Mouse (Mus musculus): ENCODE data around the gene Grik4.

Grik4 gene

DNA sequence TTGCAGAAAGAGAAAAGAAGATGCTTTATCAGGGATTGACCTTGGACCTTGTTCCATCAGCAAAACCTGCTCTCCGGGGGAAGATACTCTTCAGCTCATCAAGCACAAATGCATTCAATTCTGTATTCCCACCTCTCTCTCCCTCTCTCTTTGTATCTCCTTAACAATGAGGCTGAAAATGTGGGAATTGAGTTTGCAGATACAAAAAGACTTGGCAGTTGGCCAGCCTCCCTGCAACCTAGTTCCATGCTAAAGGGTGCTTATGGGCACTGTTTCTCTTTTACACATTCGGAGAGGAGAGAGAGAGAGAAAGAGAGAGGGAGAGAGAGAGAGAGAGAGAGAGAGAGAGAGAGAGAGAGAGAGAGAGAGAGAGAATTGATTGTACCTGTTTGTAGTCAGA is 273.7 kb downstream of the Grik4 start:
- in situ Hi-C loops (cut with MboI), result no loop called here

DNA sequence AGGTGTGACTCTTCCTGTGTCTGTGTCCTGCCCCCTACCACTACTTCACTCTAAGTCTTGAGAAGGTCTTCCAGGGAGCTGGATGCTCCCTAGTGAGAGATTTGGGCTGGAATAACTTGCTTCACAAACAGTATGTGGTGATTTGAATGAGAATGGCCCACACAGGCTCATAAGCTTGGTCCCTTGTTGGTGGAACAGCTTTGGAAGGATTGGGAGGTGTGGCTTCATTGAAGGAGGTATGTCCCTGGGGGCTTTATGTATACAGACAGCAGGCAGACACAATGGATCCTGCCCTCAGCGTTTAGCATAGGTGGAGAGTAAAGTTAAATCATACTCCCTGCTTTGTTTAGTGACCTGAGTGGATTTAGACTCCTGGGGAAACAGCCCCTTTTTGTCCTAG is 282.8 kb downstream of the Grik4 start:
- in situ Hi-C loops (cut with MboI), result no loop called here

DNA sequence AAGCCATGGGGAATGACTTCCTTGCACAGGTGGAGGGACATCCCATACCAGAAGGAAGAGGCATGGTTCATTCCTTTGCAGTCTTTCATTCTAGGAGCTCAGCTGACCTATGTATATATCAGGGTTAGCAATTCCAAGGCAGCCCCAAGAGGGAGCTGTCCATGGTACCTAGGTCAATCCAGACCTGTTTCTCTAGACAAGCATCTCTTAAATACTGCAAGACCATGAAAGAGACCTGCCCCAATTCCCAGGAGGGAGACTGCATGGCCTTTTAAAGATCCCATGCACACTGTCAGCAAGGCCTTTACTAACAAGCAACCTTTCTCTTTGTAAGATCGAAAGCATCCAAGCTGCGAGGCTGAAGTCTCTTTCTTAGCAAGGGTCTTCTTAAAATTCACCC is 291.5 kb downstream of the Grik4 start:
- in situ Hi-C loops (cut with MboI), result no loop called here

DNA sequence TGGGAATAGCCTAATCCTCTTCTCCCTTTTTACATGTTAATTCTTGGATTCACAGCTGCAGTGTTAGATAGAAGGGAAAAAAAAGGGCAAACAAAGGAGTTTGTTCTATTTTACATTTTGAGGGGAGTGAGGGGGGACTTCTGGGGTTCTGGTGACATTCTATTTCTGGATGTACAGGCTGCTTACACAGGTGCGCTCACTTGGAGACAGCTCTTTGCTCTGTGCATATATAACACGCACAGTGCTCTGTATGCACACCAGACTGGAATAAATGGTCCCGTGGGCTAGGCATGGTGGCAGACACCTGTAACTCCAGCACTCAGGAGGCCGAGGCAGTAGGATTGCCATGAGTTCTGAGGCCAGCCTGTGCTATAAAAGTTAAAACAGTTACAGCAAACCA is 292.0 kb downstream of the Grik4 start:
- in situ Hi-C loops (cut with MboI), result no loop called here

DNA sequence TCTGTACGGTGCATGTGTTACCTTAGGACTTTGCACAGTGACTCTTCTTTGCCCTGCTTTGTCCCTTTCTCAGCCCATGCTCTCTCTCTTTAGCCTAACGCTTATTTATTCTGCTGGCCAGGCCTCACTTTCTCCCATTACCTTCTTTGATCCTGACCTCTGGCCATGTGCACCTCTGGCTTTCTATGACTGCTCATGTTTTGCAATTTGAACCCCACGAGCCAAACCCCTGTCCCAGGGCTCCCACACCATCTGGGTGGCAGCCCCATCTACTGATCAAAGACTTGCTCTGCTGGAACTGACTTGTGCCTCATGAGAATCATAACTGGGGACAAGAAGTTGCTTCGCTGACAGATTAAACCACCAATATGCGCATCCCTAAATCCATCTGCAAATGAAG is 294.4 kb downstream of the Grik4 start:
- in situ Hi-C loops (cut with MboI), result no loop called here

DNA sequence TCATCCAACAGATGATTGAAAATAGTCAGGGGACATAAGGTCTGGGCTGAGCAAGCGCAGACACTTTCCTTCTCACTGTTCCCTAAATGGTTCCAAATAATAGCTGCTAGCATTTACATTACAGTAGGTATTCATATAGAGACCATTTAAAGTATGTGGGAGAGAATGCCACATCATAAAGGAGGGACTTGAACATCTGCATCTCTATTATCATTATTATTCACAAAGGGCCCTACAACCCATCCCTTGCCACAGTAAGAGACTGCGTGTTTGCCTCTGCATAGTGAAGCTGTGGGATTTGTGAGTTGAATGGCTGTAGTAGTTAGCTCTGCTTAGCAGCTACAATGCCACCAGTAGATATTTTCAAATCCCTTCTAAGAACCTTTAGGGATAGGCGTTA is 296.2 kb downstream of the Grik4 start:
- in situ Hi-C loops (cut with MboI), result no loop called here

DNA sequence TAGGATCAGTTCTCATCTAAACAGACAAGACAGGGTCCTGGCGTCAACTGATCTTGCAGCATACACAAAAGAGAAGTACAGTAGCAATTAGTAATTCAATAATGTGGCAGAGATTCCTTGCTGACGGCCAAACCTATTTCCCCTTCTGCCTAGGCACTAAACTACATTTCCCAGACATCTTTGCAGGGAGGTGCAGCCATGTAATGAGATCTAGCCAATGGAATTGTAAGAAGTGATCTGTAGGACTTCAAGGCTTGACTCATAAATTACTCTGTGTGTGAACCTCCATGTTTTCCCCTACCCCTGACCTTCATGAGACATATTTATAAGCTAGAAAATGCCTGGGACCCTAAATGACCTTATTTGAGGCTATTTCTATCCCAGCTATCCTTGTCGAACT is 296.7 kb downstream of the Grik4 start:
- in situ Hi-C loops (cut with MboI), result no loop called here

DNA sequence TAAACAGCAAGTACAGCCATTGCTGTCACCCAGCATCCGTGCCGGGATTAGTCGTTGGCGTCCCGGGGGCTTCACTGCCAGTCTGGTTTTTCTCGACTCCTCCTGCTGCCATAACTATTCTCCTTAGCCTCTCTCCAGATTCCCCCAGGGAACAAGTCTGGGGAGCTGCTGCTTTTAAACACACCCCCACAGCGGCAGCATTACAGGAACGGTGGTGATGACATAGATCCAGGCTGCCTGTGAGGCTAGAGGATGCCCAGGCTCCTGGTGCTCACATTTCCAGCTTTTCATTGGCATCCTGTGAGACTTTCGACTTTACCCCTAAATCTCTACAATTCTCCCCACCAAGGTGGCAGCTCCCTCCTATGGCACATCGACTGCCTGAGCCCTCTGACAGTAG is 297.5 kb downstream of the Grik4 start:
- in situ Hi-C loops (cut with MboI), result no loop called here

DNA sequence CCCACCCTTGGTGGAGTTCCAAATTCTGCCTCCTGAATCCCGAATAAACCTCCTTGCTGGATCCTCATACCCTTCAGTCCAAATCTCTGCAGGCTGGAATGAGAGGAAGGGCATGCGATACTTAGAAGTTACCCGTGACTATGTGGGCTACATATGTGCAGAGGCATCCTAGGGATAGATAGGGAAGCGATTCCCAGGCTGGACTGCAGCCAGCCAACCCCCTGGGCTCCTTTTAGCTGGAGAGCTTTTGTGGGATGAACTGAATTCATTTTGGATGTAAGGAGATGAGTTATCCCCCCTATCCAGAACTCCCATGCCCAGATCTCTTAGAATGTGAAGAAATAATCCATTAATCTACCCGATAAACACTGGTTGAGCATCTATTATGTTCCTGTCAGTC is 299.1 kb downstream of the Grik4 start:
- in situ Hi-C loops (cut with MboI), result no loop called here

DNA sequence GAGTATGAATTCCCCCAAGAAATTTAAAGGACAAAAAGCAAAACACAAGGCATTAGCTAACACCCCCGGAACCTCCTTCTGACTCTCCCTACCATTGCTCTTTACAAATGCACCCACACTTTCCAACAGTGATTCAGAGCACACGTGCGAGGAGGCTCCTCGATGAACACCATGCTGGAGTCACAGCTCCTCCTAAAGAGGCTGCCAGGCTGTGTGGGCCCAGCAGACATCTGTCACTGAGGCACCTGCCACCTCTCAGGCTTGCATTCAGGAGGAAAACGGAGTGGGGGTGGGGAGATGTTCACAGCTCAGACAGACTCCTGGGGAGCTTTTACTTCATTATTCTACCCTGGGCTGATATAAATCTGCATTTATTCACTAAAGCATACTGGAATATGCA is 301.5 kb downstream of the Grik4 start:
- in situ Hi-C loops (cut with MboI), result no loop called here

DNA sequence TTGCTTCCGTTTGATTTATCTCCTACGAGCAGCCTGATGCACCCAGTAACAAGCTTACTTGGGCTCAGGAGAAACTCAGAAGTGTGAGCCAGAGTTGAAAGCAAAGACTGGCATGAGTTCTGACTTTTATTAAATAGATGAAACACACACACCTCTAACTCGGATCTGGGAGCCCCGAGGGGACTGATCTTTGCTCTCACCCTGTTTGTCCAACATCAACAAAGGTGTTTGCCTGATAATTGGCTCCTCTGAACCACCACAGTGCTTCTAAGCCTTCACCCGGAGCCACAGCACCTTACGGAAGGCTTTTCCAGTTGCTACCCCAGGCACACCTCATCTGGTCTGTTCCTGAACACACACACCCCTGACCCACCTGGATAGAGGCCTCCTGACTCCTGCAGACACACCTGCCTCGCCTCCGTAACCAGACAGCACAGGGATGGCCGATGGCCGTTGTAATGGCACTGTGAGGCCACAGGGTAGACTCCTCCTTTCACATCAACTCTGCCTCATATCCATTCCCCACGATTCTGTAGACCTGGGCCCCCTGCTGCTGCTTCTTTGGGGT is 302.7 kb downstream of the Grik4 start:
- in situ Hi-C loops (cut with MboI), result no loop called here

DNA sequence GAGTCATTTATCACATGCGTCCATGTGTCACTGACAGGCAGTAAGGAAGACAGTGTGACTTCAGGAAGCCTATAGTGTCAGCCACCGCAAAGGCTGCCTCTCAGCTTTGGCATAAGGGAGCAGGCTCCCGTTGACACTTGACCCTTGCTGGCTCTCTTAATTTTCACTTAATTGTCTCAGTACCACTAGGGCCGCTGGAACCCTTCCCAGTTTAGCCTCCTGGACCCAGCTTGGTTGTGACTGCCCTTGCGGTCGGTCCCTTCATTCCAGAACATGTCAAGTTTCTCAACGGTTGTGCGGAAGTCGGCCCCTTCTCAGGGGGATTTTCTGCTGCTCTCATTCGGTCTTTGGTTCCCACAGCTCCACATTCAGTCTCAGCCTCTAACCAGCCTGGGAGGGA is 307.8 kb downstream of the Grik4 start:
- in situ Hi-C loops (cut with MboI), result no loop called here

DNA sequence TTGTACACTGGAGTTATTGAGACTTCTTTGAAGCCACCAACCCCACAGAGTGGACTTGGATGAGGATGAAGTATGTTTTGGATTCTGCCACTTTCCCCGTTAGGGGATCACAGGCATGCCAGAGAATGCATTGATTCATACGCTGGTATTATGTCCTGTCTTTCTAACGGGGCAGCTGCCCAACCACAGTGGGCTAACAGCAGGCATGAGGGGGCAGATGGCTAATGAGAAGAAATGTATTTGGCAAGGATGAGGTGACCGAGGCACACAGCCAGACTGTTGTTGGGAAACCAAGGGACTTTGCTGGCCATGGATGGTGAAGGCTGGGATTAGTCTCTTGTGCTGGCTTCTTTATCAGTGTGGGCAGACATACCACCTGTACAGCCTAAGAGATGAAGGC is 312.8 kb downstream of the Grik4 start:
- in situ Hi-C loops (cut with MboI), result no loop called here

DNA sequence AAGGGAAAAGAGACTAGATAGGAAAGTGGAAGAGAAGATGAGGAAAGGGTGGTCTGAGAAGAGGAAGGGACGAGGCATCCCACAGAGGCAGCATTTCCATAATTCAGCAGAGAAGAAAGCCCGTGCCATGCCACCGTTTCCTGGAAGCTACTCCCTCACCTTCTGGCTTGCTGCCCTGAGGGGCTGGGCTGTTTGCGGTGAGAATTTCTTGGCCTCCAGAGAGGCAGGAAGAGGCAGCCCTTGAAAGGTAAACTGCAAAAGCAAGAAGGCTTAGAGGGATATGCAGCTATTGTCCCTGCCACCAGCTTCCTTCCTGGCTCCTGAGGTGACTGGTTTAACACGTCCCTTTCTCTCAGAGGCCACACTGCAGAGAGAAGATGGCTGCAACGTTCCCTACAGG is 316.7 kb downstream of the Grik4 start:
- in situ Hi-C loops (cut with MboI), result no loop called here

DNA sequence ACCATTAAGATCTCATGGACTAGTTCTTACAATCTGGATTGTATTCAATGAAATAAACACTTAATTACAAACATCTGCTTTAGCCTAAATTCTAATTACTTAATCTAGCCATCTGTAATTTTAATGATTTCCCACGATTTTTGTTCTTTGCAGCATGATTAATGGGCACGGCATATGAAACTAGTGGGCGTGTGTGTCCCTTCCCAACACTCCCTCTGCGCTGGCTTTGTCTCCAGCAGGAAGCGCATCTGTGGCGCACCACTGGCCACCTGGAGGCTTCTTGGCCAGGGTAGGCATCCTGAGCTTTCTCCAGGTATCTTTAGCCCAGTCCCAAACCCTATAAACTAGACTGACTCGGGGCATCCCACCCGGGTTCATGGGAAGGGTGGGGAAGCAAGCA is 317.1 kb downstream of the Grik4 start:
- in situ Hi-C loops (cut with MboI), result no loop called here

DNA sequence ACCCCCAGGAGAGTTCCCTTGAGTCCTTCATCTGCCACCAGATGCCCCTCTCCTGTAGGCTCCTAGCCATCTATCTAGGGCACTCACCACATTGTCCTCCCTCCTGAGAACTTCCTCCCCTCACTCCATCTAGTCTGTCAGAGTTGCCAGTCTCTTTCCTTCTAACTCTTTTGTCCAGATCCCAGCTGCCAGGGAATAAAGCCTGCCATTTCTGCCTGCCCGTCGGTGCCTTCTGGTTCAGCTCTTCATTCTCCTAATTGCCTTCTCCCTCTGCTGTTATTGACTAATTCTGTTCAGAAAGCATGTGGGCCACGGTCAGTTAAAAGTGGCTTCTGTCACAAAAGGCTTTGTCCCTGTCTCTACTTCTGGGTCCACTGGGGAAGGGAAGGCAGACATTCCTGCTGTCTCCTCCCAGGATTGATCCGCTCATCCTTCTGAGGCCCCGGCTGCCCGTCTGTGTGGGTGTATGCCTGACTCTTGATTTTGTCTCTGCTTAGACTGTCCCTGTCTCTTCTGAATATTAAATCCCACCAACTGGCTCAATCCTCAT is 318.0 kb downstream of the Grik4 start:
- in situ Hi-C loops (cut with MboI), result no loop called here

DNA sequence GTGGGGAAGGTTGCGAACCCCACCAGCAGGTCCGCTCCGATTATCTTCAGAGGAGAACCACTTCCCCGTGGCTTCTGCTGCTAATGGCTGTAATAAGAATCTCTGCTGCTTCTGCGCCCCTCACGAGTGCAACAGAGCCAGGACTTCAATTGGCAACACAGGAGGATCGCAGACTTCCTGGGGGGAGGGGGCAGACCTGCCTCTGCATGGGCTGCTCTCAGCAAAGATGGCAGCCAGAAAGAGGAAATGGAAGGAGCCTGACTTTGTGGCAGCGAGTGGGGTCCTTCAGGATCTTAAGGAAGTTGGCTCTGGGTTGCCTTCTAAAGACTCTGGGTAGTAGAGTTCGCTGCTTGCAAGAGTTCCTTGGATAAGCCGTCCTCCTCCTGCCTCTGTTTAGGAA is 329.9 kb downstream of the Grik4 start:
- in situ Hi-C loops (cut with MboI), result no loop called here

DNA sequence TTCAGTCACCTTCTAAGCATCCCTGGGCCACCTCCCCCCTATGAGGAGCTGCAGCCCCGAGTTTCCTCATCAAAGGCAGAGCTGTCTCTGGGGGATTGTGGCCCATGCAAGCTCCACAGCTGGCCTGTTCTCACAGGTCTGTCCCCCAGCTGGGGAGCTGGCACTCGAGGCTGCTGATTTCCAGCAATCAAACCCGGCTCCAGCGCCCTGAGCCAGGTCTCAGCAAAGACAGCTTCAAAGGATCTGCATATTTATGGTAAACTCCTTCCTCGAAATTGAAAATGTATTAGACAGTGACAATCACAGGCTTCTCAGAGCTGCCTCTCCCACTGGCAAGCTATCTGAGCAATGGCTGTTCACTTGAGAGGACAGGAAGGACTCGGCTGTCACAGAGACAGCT is 330.5 kb downstream of the Grik4 start:
- in situ Hi-C loops (cut with MboI), result no loop called here

DNA sequence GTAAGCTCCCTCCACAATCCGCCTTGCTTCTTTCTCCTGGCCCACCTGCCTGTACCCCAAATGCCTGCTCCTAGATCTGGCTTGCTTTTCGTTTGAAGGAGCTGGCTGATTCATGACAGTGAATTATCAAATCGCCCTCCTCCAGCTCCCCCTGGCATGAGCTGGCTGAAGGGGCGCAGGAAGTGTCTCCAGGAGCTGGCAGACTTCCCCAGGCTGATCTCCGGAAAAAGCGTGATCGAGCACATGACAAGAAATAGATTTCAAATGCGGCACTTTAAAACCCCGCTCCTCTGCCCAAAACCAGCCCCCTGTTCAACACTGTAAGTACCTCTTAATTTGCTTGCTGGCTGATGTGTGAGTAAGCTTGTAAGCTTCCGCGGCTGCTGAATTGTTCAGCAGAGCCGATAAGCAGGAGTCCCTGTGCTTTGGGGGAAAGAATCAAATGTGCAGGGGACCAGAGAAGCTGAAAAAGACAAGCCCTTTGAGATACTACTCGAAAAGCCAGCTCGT is 331.8 kb downstream of the Grik4 start:
- in situ Hi-C loops (cut with MboI), result no loop called here

DNA sequence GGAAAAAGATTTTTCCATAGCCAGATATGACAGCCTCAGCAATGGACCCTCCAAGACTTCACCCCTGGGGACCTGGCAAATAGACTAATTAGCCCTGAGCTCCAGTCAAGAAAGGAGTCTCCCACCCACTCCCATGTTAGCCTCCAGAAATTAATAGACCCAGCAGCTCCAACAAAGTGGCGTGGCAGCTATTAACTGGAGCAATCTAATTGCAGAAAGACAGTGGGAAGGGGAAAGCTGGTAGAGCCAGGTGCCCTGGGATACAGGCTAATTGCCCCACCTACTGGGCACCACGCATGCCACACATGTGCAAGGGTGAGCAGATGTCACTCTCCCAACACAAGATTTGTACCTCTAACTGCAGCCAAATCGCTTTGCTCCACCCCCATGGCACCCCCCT is 342.8 kb downstream of the Grik4 start:
- in situ Hi-C loops (cut with MboI), result no loop called here

DNA sequence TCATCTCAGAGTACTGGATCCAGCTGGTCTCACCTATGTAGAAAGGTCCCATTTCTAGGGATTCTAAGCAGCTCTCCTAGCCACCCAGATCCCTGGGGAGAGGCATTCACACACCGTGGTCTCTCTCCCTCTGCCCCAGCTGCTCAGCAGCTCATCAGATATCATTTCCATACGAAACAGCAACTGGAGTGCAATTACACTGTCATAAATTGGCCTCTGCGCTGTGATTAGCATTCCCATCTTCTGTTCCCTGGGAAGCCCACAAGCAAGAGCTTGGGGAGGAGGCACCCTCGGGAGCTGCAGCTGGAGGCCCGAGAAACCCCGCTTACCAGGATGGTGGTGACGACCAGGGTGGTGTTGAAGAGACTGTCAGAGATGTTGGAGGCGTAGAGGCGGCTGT is 346.8 kb downstream of the Grik4 start:
- in situ Hi-C loops (cut with MboI), result no loop called here

DNA sequence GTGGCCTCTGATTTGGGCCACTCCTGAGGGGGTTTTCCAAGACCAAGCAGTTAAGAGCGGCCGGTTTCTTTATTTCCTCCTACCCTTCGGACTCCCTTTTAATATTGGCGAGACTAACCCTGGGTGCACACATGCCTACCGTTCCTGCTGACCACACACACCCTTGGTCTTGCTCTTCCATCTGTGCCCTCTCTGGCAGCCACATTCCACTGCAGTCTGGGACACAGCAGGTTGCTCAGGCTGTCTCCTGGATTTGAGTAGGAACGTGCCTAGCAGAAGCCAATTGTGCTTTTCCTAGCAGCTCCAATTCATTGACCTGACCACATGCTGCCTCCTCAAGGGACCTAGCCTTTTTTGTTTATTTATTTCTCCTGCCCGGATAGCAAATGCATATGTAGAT is 365.8 kb downstream of the Grik4 start:
- in situ Hi-C loops (cut with MboI), result no loop called here

DNA sequence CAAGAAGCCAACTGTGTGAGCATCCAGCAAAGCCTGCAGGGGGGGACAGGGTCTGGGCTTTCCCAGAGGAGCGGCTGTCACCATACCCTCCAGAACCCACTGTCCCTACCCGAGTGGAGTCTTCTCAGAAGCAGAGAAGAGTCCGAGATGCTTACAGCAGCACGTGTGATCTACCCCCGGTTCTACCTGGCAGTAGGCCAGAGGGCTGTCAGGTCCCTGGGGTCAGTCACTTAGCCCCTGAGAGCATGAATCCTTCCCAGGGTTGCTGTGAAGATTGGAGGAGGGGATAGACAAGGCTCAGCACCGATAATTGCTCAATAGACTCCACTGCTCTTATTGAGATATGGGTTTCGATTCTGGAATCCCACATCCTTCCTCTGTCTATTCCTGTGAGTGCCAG is 366.2 kb downstream of the Grik4 start:
- in situ Hi-C loops (cut with MboI), result no loop called here

DNA sequence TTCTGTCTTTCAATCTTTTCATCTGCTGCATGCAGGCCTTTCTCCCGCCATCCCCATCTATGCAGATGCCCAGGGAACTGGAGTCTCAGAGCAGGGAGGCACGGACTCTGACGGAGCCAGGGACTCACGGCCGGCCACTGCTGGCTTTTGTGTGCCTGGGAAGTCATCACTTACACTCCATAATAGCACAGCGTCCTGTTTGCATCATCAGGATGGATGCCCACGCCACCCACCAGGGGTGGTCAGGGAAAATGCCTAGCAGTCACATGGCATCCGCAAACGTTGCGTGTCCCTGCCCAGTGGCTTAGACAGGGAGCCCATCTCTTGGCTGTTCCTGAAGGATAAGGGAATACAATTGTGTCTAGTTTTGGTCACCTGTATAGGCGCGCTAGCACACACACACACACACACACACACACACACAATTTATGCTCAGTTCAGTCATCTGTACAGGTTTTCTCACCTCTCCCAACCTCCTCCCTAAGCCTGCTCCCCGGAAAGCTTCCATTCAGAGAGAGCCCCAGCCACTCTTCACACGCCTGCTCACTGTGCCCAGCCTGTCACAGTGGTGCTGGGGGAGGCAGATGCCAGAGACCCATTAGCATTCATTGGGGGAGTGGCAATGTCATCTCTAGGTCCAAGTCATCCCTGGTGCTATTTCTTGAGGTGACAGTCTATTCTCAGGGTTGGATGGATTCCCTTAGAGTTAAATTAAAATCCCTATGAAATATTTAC is 370.5 kb downstream of the Grik4 start:
- in situ Hi-C loops (cut with MboI), result no loop called here

Data from mature B cell (primary cell).